ENCODE assay signal across 8 mouse cellular contexts in the genomic region with DNA sequence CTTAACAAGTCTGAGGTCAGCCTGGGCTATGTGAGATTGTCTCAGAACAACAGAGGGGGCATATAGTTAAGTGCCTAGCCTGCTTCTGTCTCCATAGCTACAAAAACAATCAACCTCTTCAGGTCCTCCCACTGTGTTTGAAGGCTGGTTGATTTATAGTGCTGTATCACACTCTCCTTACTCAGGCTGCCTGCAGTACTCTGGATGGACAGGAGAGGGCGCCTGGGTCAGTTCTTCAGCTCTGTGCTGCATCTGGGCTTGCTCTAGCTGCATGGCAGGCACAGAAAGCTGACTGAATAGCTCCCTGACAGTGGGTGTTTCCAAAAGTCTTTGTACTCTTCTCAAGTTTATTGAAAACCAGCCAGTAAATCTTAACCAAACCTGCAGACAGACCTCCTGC. TPM values are rescaled to one million over a fixed set of nuclear protein-coding genes. Genes with fewer than 3 reads are reported as not detected.
DNase-seq lines count a peak whose midpoint lies in the region; ATAC-seq lines count a peak whose summit lies in the region.

No protein-coding gene starts in this region.

- H3K4me3 ChIP-seq in hindbrain, embryonic 10.5 days = no peak overlapping the region
- no peak overlapping the region for H3K4me3 ChIP-seq in lung, embryonic 15.5 days

- WGBS in hindbrain, embryonic 10.5 days = 0% methylated on average over 1 of the region's 1 CpGs
- WGBS in lung, embryonic 15.5 days = 0% methylated on average over 1 of the region's 1 CpGs

- H3K4me2 ChIP-seq in lung, embryonic 15.5 days = no peak overlapping the region

- no peak overlapping the region for H3K27ac ChIP-seq in hindbrain, embryonic 10.5 days
- H3K27ac ChIP-seq in lung, embryonic 15.5 days = no peak overlapping the region

- H3K9me3 ChIP-seq in hindbrain, embryonic 10.5 days = no peaks in the 10 kb centered on the region
- H3K9me3 ChIP-seq in lung, embryonic 15.5 days = no peaks in the 10 kb centered on the region

- H3K9ac ChIP-seq in lung, embryonic 15.5 days = no peak overlapping the region

- peak; percentile 78 for ATAC-seq in frontal cortex, adult (ENCODE audit: low TSS enrichment)
- peak; percentile 83; the same call in 1 of the 2 replicates for ATAC-seq in lung, embryonic 15.5 days (ENCODE audit: borderline replicate concordance, extremely low read depth, low FRiP score, low TSS enrichment)

- H3K4me1 ChIP-seq in hindbrain, embryonic 10.5 days (replicated peaks) = peaks cover 7% of the 10 kb centered on the region; the same call in 1 of the 2 replicates
- peaks cover 18% of the 10 kb centered on the region for H3K4me1 ChIP-seq in lung, embryonic 15.5 days

- peaks cover 28% of the 10 kb centered on the region for H3K36me3 ChIP-seq in hindbrain, embryonic 10.5 days
- H3K36me3 ChIP-seq in lung, embryonic 15.5 days = no peaks in the 10 kb centered on the region

- no peaks in the 10 kb centered on the region for H3K27me3 ChIP-seq in hindbrain, embryonic 10.5 days (ENCODE audit: insufficient read depth, poor library complexity, severe bottlenecking)
- H3K27me3 ChIP-seq in lung, embryonic 15.5 days = no peaks in the 10 kb centered on the region

- DNase-seq in MN1 (ENCODE audit: low spot score) = peak; percentile 87
- peak; percentile 92 for DNase-seq in cerebellum, adult 9-10 months
- DNase-seq in hindbrain, embryonic 10.5 days (ENCODE audit: low spot score) = peak; percentile 90
- DNase-seq in layer of hippocampus, adult 9-10 months (ENCODE audit: low spot score) = peak; percentile 85
- peak; percentile 89 for DNase-seq in ovary, postnatal 14 days (ENCODE audit: low spot score)
- peak; percentile 73 to 89 for DNase-seq in thymus, postnatal 10 days (ENCODE audit: low spot score in 2 of 2)

RNA-seq across cellular contexts. Expression of a gene that starts 11.3 kb away (rescaled TPM):
- 47.8 and 51.1 TPM in 2 replicates for polyA plus RNA-seq in hindbrain, embryonic 10.5 days (2016; fragmentation: Nextera tagmentation; extraction: Ambion mirVana)
- polyA plus RNA-seq in lung, embryonic 15.5 days (2015; fragmentation: Nextera tagmentation; extraction: Ambion mirVana) = 33.2 and 34.6 TPM in 2 replicates

RNA-seq across cellular contexts. Expression of a gene that starts 27.1 kb away (rescaled TPM):
- polyA plus RNA-seq in hindbrain, embryonic 10.5 days (2016; fragmentation: Nextera tagmentation; extraction: Ambion mirVana) = 1.8 and 2.9 TPM in 2 replicates
- polyA plus RNA-seq in lung, embryonic 15.5 days (2015; fragmentation: Nextera tagmentation; extraction: Ambion mirVana) = 2.2 TPM in 2 replicates

RNA-seq across cellular contexts. Expression of a gene that starts 32.2 kb away (rescaled TPM):
- 58.8 and 62.0 TPM in 2 replicates for polyA plus RNA-seq in hindbrain, embryonic 10.5 days (2016; fragmentation: Nextera tagmentation; extraction: Ambion mirVana)
- polyA plus RNA-seq in lung, embryonic 15.5 days (2015; fragmentation: Nextera tagmentation; extraction: Ambion mirVana) = 115 TPM in 2 replicates

RNA-seq across cellular contexts. Expression of a gene that starts 40.4 kb away (rescaled TPM):
- 0.30 and 0.42 TPM in 2 replicates for polyA plus RNA-seq in hindbrain, embryonic 10.5 days (2016; fragmentation: Nextera tagmentation; extraction: Ambion mirVana)
- not detected in 2 replicates for polyA plus RNA-seq in lung, embryonic 15.5 days (2015; fragmentation: Nextera tagmentation; extraction: Ambion mirVana)

RNA-seq across cellular contexts. Expression of a gene that starts 43.0 kb away (rescaled TPM):
- polyA plus RNA-seq in hindbrain, embryonic 10.5 days (2016; fragmentation: Nextera tagmentation; extraction: Ambion mirVana) = 37.3 and 67.8 TPM in 2 replicates
- polyA plus RNA-seq in lung, embryonic 15.5 days (2015; fragmentation: Nextera tagmentation; extraction: Ambion mirVana) = 10.6 and 11.4 TPM in 2 replicates
